Mouse (Mus musculus): Measurements from ENCODE around the gene Rnf187.

Gene Rnf187

GRCm38 (mm10) chr11:58947798-58948528 is 9.2 kb upstream of the Rnf187 start:
- no peak for DNase-seq (ENCODE audit: low read depth, low spot score)

- no peak for DNase-seq (ENCODE audit: low read depth, low spot score)
Observed at GRCm38 (mm10) chr11:58947306-58947705, 8.6 kb upstream of the Rnf187 start.

GRCm38 (mm10) chr11:58944136-58944535 is 5.4 kb upstream of the Rnf187 start:
- no peak for DNase-seq (ENCODE audit: low read depth, low spot score)

GRCm38 (mm10) chr11:58939088-58939439 is 348 bp upstream of the Rnf187 start:
- no peak for DNase-seq (ENCODE audit: low read depth, low spot score)

- peak; percentile 37 for DNase-seq (ENCODE audit: low read depth, low spot score)
Observed at GRCm38 (mm10) chr11:58937909-58938308, 807 bp downstream of the Rnf187 start.

GRCm38 (mm10) chr11:58931576-58931975 is 7.1 kb downstream of the Rnf187 start:
- no peak for DNase-seq (ENCODE audit: low read depth, low spot score)

- no peak for DNase-seq (ENCODE audit: low read depth, low spot score)
Observed at GRCm38 (mm10) chr11:58930254-58930653, 8.5 kb downstream of the Rnf187 start.

GRCm38 (mm10) chr11:58929641-58930040 is 9.1 kb downstream of the Rnf187 start:
- no peak for DNase-seq (ENCODE audit: low read depth, low spot score)

- no peak for DNase-seq (ENCODE audit: low read depth, low spot score)
Observed at GRCm38 (mm10) chr11:58929055-58929454, 9.7 kb downstream of the Rnf187 start.

- peak; percentile 39 for DNase-seq (ENCODE audit: low read depth, low spot score)
Observed at GRCm38 (mm10) chr11:58927790-58928651, 10.7 kb downstream of the Rnf187 start.

GRCm38 (mm10) chr11:58927053-58927452 is 11.7 kb downstream of the Rnf187 start:
- DNase-seq (ENCODE audit: low read depth, low spot score): no peak

- DNase-seq (ENCODE audit: low read depth, low spot score): no peak
Observed at GRCm38 (mm10) chr11:58926651-58927050, 12.1 kb downstream of the Rnf187 start.

- no peak for DNase-seq (ENCODE audit: low read depth, low spot score)
Observed at GRCm38 (mm10) chr11:58922420-58922819, 16.3 kb downstream of the Rnf187 start.

- DNase-seq (ENCODE audit: low read depth, low spot score): no peak
Observed at GRCm38 (mm10) chr11:58918759-58919158, 20.0 kb downstream of the Rnf187 start.

- DNase-seq (ENCODE audit: low read depth, low spot score): no peak
Observed at GRCm38 (mm10) chr11:58917745-58918366, 20.9 kb downstream of the Rnf187 start, which contains the start of gene Btnl10. TSS of gene Btnl10 (plus strand) at chr11:58917908.

- peak; percentile 48 for DNase-seq (ENCODE audit: low read depth, low spot score)
Observed at GRCm38 (mm10) chr11:58916879-58917744, 21.6 kb downstream of the Rnf187 start.

- DNase-seq (ENCODE audit: low read depth, low spot score): peak; percentile 28
Observed at GRCm38 (mm10) chr11:58914461-58915028, 24.2 kb downstream of the Rnf187 start.

GRCm38 (mm10) chr11:58913776-58914175 is 24.9 kb downstream of the Rnf187 start:
- DNase-seq (ENCODE audit: low read depth, low spot score): no peak

GRCm38 (mm10) chr11:58904838-58905237 is 33.9 kb downstream of the Rnf187 start:
- peak; percentile 24 for DNase-seq (ENCODE audit: low read depth, low spot score)

GRCm38 (mm10) chr11:58904410-58904718 is 34.4 kb downstream of the Rnf187 start:
- DNase-seq (ENCODE audit: low read depth, low spot score): no peak

Measured in mesoderm, embryonic 11.5 days (tissue).